Mouse (Mus musculus) ES-E14 (cell line): Measurements from ENCODE around the gene Apol7a.

Experiments used
- CHD2 ChIP-seq: IDR thresholded peaks from 2 replicates; pipeline ENCODE4 v1.6.1; 2014; ENCODE audit warnings: mild to moderate bottlenecking, low read depth, low read length, inconsistent platforms
- HCFC1 ChIP-seq: IDR thresholded peaks from 2 replicates; pipeline ENCODE4 v1.6.1; 2012; ENCODE audit warnings: low read length, inconsistent platforms, borderline replicate concordance; ENCODE audit not compliant: insufficient read depth
- MAFK ChIP-seq: IDR thresholded peaks from 2 replicates; pipeline ENCODE4 v1.6.1; 2014; ENCODE audit warnings: mild to moderate bottlenecking, low read depth, low read length, inconsistent platforms; ENCODE audit not compliant: insufficient read depth
- ZC3H11A ChIP-seq: IDR thresholded peaks from 2 replicates; pipeline ENCODE4 v1.6.1; 2012; ENCODE audit warnings: low read depth, mild to moderate bottlenecking, inconsistent platforms, low read length, borderline replicate concordance

DNA sequence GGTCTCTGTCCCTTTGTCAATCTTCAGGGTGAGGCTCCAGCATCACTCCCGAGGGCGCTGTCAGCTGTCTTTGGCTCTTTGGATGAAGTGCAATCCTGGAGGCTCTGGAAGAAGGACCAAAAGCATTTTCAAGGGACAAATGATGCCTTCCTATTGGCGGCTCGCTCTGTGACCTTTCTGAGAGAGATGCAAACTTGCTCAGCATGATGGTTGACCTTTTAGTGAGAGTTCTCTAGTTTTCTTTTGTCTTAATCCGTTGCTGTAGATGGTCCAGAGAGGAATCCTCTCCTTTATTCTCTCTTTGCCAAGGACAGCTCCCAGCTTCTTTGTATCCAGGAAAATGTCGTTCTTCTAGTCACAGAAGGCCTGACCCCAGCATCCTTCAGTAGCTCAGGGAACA lies 39.8 kb downstream of the Apol7a start:
- TF ChIP-seq CHD2 (no peak), ZC3H11A (no peak), HCFC1 (no peak), MAFK (no peak)
